Mouse (Mus musculus) stomach, embryonic 14.5 days (tissue): Measurements from ENCODE around the gene Tigar. TPM values are rescaled to one million over a fixed set of nuclear protein-coding genes. Genes with fewer than 3 reads are reported as not detected.

Experiments used
- ATAC-seq: fragments of 200-750 bp; cut with Nextera tagmentation; 2 replicates; pipeline ENCODE4 v1.8.0; 2017; ENCODE audit warnings: low read depth, moderate TSS enrichment; ENCODE audit not compliant: insufficient number of reproducible peaks, insufficient read depth, low FRiP score
- H3K27ac ChIP-seq: fragments of 300-500 bp; sonication (generic); 2 replicates; pipeline ENCODE4 v1.5.1; 2014; ENCODE audit warnings: mild to moderate bottlenecking, low read length, moderate library complexity, mixed read lengths
- H3K27me3 ChIP-seq: fragments of 300-500 bp; sonication (generic); 2 replicates; pipeline ENCODE4 v1.6.1; 2014; ENCODE audit warnings: low read length, control low read depth, mixed read lengths; ENCODE audit not compliant: control insufficient read depth, insufficient read depth
- H3K36me3 ChIP-seq: fragments of 300-500 bp; sonication (generic); 2 replicates; pipeline ENCODE4 v1.6.1; 2014; ENCODE audit warnings: mild to moderate bottlenecking, control low read depth, low read length, moderate library complexity, mixed read lengths; ENCODE audit not compliant: control insufficient read depth, insufficient read depth
- H3K4me1 ChIP-seq: fragments of 300-500 bp; sonication (generic); 2 replicates; pipeline ENCODE4 v1.6.1; 2014; ENCODE audit warnings: low read length, control low read depth, mixed read lengths; ENCODE audit not compliant: control insufficient read depth, insufficient read depth
- H3K4me2 ChIP-seq: fragments of 300-500 bp; sonication (generic); replicated peaks from 2 replicates; pipeline ENCODE4 v1.6.1; 2014; ENCODE audit warnings: low read depth, low read length, control low read depth
- H3K4me3 ChIP-seq: fragments of 300-500 bp; sonication (generic); 2 replicates; pipeline ENCODE4 v1.5.1; 2014; ENCODE audit warnings: low read depth, low read length, control low read depth
- H3K9ac ChIP-seq: fragments of 300-500 bp; sonication (generic); replicated peaks from 2 replicates; pipeline ENCODE4 v1.6.1; 2014; ENCODE audit warnings: low read depth, mild to moderate bottlenecking, control low read depth, low read length, moderate library complexity, mixed read lengths
- H3K9me3 ChIP-seq: fragments of 300-500 bp; sonication (generic); 2 replicates; pipeline ENCODE4 v1.6.1; 2016; ENCODE audit warnings: low read depth, low read length, control low read depth; ENCODE audit not compliant: control insufficient read depth
- WGBS: fragments of 180-500 bp; shearing (Covaris S2); extraction: QIAGEN DNeasy Blood & Tissue Kit; methylation state at CpG from one replicate; pipeline ENCODE4 v1.1.7; 2014; 5-methylcytosine and 5-hydroxymethylcytosine counted together
- polyA plus RNA-seq: library from polyadenylated mRNA; unstranded; fragments of >200 nt; fragmentation: Nextera tagmentation; extraction: Ambion mirVana; gene quantifications from 2 replicates; pipeline ENCODE4 v1.2.1, GENCODE M21; 2014

Tigar gene
- polyA plus RNA-seq, 1 experiment from 2014 or later, result 3.8 TPM

DNA sequence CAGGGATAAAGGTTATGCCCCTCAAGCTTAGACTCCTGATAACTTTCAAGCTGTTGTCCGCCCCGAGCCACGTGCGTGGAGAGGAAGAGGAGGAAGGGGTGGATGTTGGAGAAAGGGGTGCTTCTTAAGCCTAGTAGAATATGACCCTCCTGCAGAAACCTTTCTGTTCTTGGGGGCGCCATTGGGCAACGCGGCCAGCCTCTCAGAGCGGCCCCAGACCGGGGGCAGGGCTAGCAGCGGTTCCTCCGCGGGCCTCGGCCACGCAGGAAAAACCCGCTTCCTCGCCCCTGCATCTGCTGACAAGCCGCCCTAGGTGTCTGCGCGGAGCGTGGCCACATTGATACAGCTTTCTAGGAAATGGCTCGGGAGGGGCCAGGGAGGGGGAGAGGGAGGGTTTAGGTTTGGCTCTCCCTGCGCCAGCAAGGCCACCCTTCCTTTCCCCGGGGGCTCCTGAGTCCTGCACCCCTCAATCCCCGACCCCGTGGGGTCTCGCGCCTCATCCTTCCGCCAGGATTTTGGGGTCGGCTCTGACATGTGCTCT is 42.3 kb upstream of the Tigar start:
- peak; percentile 1; the same call in 1 of the 2 replicates for ATAC-seq
- peaks cover 7% of the 10 kb centered on the region for H3K36me3 ChIP-seq
- WGBS, result under 1% methylated on average over 29 of the region's 29 CpGs
- H3K9me3 ChIP-seq, result no peaks in the 10 kb centered on the region
- no peaks in the 10 kb centered on the region for H3K27me3 ChIP-seq
- H3K4me1 ChIP-seq, result peaks cover 32% of the 10 kb centered on the region
- H3K4me3 ChIP-seq, result peak overlapping the region; percentile 89
- H3K27ac ChIP-seq, result peak overlapping the region; percentile 95
- H3K4me2 ChIP-seq, result peak overlapping the region; percentile 88
- peak overlapping the region; percentile 34 for H3K9ac ChIP-seq

DNA sequence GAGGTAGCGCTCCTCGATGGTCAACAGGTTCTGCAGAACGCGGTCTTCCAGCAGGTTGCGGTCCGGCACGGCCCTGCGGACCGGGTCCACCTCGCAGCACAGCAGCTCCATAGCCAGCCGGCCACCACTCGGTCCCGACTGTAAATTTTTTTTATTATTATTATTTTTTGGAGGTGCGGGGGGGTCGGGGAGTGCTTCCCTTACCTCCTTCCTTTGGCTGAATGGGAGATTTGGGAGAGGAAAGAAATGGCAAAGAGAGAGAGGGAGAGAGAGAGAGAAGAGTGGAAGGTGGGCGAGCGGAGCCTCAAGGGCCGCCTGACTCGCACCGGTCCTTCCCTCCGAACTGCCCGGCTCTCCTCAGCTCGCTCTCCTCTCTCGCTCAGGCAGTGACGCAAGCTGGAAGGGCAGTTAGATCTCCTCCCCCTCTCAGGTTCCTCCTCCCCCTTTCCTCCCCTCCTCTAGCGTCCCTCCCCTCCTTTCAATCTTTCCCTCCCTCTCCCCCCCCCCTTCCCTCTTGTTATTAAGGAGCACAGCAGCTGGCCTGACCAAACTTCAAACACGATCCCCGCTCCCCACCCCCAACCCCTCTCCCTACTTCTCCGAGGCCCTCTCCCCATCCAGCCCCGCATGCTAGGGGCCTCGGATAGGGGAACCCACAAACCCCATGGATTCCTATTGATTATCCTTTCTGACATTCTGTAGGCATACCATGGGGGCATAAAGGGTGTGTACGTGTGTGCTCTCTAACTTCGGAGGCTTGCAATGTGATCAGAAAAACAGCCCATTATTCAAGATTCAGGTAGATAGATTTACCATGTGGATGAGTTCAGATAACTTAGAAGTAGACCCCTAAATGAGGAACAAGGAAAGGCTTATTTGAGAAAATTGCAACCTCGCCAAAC is 41.6 kb upstream of the Tigar start:
- H3K4me1 ChIP-seq, result peaks cover 39% of the 10 kb centered on the region
- H3K9ac ChIP-seq, result peak overlapping the region; percentile 89
- WGBS, result under 1% methylated on average over 33 of the region's 34 CpGs
- H3K27me3 ChIP-seq, result no peaks in the 10 kb centered on the region
- peak overlapping the region; percentile 88 for H3K4me2 ChIP-seq
- peak overlapping the region; percentile 89 for H3K4me3 ChIP-seq
- no peaks in the 10 kb centered on the region for H3K9me3 ChIP-seq
- peaks cover 13% of the 10 kb centered on the region for H3K36me3 ChIP-seq
- H3K27ac ChIP-seq, result peak overlapping the region; percentile 95
- peak; percentile 54 for ATAC-seq

DNA sequence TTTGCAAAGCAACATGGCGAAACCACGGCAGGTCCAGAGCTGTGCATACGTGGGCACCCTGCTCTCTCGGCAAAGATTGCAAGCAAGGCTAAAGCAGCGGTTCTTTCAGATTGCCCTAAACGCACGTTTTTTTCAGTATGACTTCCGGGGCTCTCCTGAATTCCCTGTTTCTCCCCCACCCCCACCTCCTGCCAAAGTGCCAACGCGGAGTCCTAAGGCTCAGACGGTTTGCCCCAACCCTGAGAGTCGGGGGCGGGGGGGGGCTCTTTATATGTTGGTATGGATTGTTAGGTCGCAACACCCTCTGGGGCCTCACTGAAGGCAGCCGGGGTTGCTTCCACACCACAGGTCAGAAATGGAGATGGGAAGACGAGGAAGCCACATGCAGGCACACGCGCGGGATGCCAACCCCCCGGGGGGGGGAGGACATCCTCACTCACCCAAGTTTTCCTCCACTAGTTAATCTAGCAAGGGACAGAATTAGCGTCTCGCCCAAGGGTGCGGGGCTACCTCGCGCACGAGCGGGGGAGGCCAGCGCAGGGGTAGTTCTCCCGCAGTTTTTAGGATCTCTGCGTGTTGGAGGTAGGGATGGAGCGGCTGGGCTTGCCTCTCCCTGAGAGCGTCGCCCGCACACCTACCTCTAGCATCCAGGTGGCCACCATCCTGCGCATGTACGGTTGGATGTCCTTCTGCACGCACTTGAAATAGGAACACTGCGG is 40.7 kb upstream of the Tigar start:
- Histone ChIP-seq H3K27ac (peak overlapping the region; percentile 90), H3K4me1 (peaks cover 39% of the 10 kb centered on the region), H3K4me3 (peak overlapping the region; percentile 89), H3K4me2 (peak overlapping the region; percentile 88), H3K9ac (peak overlapping the region; percentile 89), H3K27me3 (no peaks in the 10 kb centered on the region), H3K36me3 (peaks cover 20% of the 10 kb centered on the region), H3K9me3 (no peaks in the 10 kb centered on the region)
- WGBS, result under 1% methylated on average over 38 of the region's 38 CpGs
- ATAC-seq, result no peak

- peak overlapping the region; percentile 89 for H3K4me3 ChIP-seq
- H3K27ac ChIP-seq, result peak overlapping the region; percentile 90
- no peaks in the 10 kb centered on the region for H3K27me3 ChIP-seq
- under 1% methylated on average over 30 of the region's 30 CpGs for WGBS
- H3K9ac ChIP-seq, result peak overlapping the region; percentile 89
- peak overlapping the region; percentile 88 for H3K4me2 ChIP-seq
- H3K36me3 ChIP-seq, result peaks cover 24% of the 10 kb centered on the region
- peaks cover 42% of the 10 kb centered on the region for H3K4me1 ChIP-seq
- ATAC-seq, result no peak
- no peaks in the 10 kb centered on the region for H3K9me3 ChIP-seq
Measured at GRCm38 (mm10) chr6:127149303-127149943, 40.1 kb upstream of the Tigar start.

- H3K36me3 ChIP-seq, result peaks cover 29% of the 10 kb centered on the region
- H3K27ac ChIP-seq, result peak overlapping the region; percentile 90
- H3K9ac ChIP-seq, result peak overlapping the region; percentile 89
- peak overlapping the region; percentile 88 for H3K4me2 ChIP-seq
- 5% methylated on average over 20 of the region's 20 CpGs for WGBS
- H3K4me3 ChIP-seq, result peak overlapping the region; percentile 89
- no peaks in the 10 kb centered on the region for H3K9me3 ChIP-seq
- H3K27me3 ChIP-seq, result no peaks in the 10 kb centered on the region
- peaks cover 48% of the 10 kb centered on the region for H3K4me1 ChIP-seq
- no peak for ATAC-seq
Measured at GRCm38 (mm10) chr6:127148526-127149302, 39.4 kb upstream of the Tigar start.

GRCm38 (mm10) chr6:127147665-127148064 is 38.3 kb upstream of the Tigar start:
- Histone ChIP-seq H3K4me1 (peaks cover 46% of the 10 kb centered on the region), H3K9me3 (no peaks in the 10 kb centered on the region), H3K9ac (no peak overlapping the region), H3K27ac (peak overlapping the region; percentile 28; the same call in 1 of the 2 replicates), H3K4me3 (peak overlapping the region; percentile 89), H3K36me3 (peaks cover 34% of the 10 kb centered on the region), H3K4me2 (peak overlapping the region; percentile 88), H3K27me3 (no peaks in the 10 kb centered on the region)
- ATAC-seq, result no peak
- WGBS, result 0% methylated on average over 4 of the region's 4 CpGs

DNA sequence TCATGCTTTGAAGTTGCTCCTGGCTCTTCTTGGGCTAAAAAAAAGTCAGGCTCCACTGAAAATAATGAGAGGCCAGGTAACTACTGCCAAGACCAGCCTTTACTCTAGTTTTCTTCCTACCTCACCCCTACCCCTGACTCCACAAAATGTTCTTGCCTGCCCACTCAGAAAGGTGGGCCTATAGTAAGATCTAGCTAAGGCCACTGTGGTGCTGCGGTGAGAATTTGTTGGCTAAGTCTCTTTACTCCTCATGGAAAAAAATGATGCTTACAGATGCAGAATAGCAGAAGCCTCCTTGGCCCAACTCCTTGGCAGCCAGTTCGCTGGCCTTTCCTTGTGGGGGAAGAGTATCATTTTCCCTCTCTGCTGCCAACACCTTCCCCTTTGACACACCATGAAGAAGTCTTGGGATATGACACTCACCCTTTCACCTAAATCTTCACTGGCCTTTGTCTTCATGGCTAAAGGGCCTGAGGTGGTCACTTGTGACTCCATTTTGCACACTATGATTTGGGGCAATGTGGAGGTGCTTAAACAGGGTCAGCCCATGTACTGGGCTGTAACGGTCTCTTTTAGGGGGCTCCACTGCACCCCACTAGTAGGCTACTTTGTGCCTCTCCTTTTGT is 37.1 kb upstream of the Tigar start:
- Histone ChIP-seq H3K27ac (no peak overlapping the region), H3K36me3 (peaks cover 38% of the 10 kb centered on the region), H3K9me3 (no peaks in the 10 kb centered on the region), H3K4me1 (peaks cover 42% of the 10 kb centered on the region), H3K4me2 (no peak overlapping the region), H3K27me3 (no peaks in the 10 kb centered on the region), H3K9ac (no peak overlapping the region), H3K4me3 (no peak overlapping the region)
- ATAC-seq, result no peak
- WGBS, result 75% methylated on average over 3 of the region's 3 CpGs
